8 mouse cellular contexts compared by ENCODE assay signal in genomic region chr9:75313138-75313831, GRCm38 (mm10). TPM values are rescaled to one million over a fixed set of nuclear protein-coding genes. Genes with fewer than 3 reads are reported as not detected.
DNase-seq lines count a peak whose midpoint lies in the region; ATAC-seq and TF ChIP-seq lines count a peak whose summit lies in the region.

No protein-coding gene starts in this region.

- peak overlapping the region; percentile 84 for H3K4me2 ChIP-seq in kidney, embryonic 15.5 days
- H3K4me2 ChIP-seq in forebrain, postnatal 0 days (ENCODE audit: low read depth), result peak overlapping the region; percentile 76
- H3K4me2 ChIP-seq in midbrain, embryonic 11.5 days, result peak overlapping the region; percentile 92

- H3K36me3 ChIP-seq in kidney, embryonic 15.5 days, result no peaks in the 10 kb centered on the region
- H3K36me3 ChIP-seq in forebrain, postnatal 0 days (ENCODE audit: insufficient read depth), result peaks cover 4% of the 10 kb centered on the region; the same call in 1 of the 2 replicates
- H3K36me3 ChIP-seq in midbrain, embryonic 11.5 days (ENCODE audit: control insufficient read depth, insufficient read depth, low read length), result no peaks in the 10 kb centered on the region

- TF ChIP-seq CTCF in forebrain, postnatal 0 days (IDR thresholded peaks at IDR 0.05; ENCODE audit: low read depth), result peak; percentile 21; the same call in 1 of the 2 replicates

- H3K9me3 ChIP-seq in kidney, embryonic 15.5 days (replicated peaks), result no peaks in the 10 kb centered on the region
- no peaks in the 10 kb centered on the region for H3K9me3 ChIP-seq in forebrain, postnatal 0 days (ENCODE audit: low read length)
- H3K9me3 ChIP-seq in midbrain, embryonic 11.5 days (ENCODE audit: control insufficient read depth, low read length), result no peaks in the 10 kb centered on the region

- H3K4me1 ChIP-seq in kidney, embryonic 15.5 days, result peaks cover 22% of the 10 kb centered on the region
- H3K4me1 ChIP-seq in forebrain, postnatal 0 days (ENCODE audit: insufficient read depth), result peaks cover 12% of the 10 kb centered on the region
- H3K4me1 ChIP-seq in midbrain, embryonic 11.5 days (ENCODE audit: control insufficient read depth, insufficient read depth, low read length), result peaks cover 12% of the 10 kb centered on the region

- 5% methylated on average over 7 of the region's 11 CpGs for WGBS in kidney, embryonic 15.5 days
- WGBS in forebrain, postnatal 0 days, result 28% methylated on average over 11 of the region's 11 CpGs
- 35% methylated on average over 11 of the region's 11 CpGs for WGBS in midbrain, embryonic 11.5 days

- peak overlapping the region; percentile 82; the same call in 1 of the 2 replicates for H3K27ac ChIP-seq in kidney, embryonic 15.5 days
- H3K27ac ChIP-seq in forebrain, postnatal 0 days (ENCODE audit: low read depth, low read length), result peak overlapping the region; percentile 88
- no peak overlapping the region for H3K27ac ChIP-seq in midbrain, embryonic 11.5 days (ENCODE audit: low read depth, low read length)

- peak; percentile 17; the same call in 1 of the 2 replicates for ATAC-seq in kidney, embryonic 15.5 days (replicated peaks; ENCODE audit: low FRiP score)
- peak; percentile 40 for ATAC-seq in forebrain, postnatal 0 days
- no peak; the same call in 1 of the 2 replicates for ATAC-seq in midbrain, embryonic 11.5 days (ENCODE audit: low FRiP score)
- ATAC-seq in granulocyte monocyte progenitor cell, adult 5-6 weeks (replicated peaks; ENCODE audit: poor library complexity, severe bottlenecking), result no peak
- ATAC-seq in megakaryocyte progenitor cell, adult 5-6 weeks (replicated peaks; ENCODE audit: poor library complexity), result no peak

- peak overlapping the region; percentile 79 for H3K4me3 ChIP-seq in kidney, embryonic 15.5 days (replicated peaks)
- H3K4me3 ChIP-seq in forebrain, postnatal 0 days (ENCODE audit: low read depth, low read length), result peak overlapping the region; percentile 79
- H3K4me3 ChIP-seq in midbrain, embryonic 11.5 days (ENCODE audit: low read depth, low read length), result peak overlapping the region; percentile 70

- DNase-seq in kidney, adult 11 months, result no peak
- DNase-seq in ZHBTc4 (ENCODE audit: low read depth, low spot score), result peak; percentile 39
- peak; percentile 56 for DNase-seq in forebrain, postnatal 0 days
- DNase-seq in midbrain, embryonic 11.5 days (ENCODE audit: low spot score, missing footprints), result peak; percentile 94
- DNase-seq in heart, postnatal 4 days, result no peak

- H3K27me3 ChIP-seq in kidney, embryonic 15.5 days, result no peaks in the 10 kb centered on the region
- H3K27me3 ChIP-seq in forebrain, postnatal 0 days (ENCODE audit: insufficient read depth, low read length), result no peaks in the 10 kb centered on the region
- no peaks in the 10 kb centered on the region for H3K27me3 ChIP-seq in midbrain, embryonic 11.5 days (ENCODE audit: control insufficient read depth, insufficient read depth, low read length)

- peak overlapping the region; percentile 67; the same call in 1 of the 2 replicates for H3K9ac ChIP-seq in kidney, embryonic 15.5 days
- H3K9ac ChIP-seq in forebrain, postnatal 0 days, result peak overlapping the region; percentile 80
- peak overlapping the region; percentile 81; the same call in 1 of the 2 replicates for H3K9ac ChIP-seq in midbrain, embryonic 11.5 days (ENCODE audit: low read length)

RNA-seq across cellular contexts. Expression of gene Gnb5, which starts 7.2 kb away (rescaled TPM):
- 24.9 and 27.3 TPM in 2 replicates for polyA plus RNA-seq in kidney, embryonic 15.5 days (2015; fragmentation: Nextera tagmentation; extraction: Ambion mirVana)
- 73.2 TPM in 2 replicates for total RNA-seq in forebrain, postnatal 0 days (2014; rRNA removed)
- polyA plus RNA-seq in forebrain, postnatal 0 days (2015; fragmentation: Nextera tagmentation; extraction: Ambion mirVana), result 80.0 and 91.4 TPM in 2 replicates
- polyA plus RNA-seq in midbrain, embryonic 11.5 days (2014; fragmentation: Nextera tagmentation; extraction: Ambion mirVana), result 33.1 and 34.4 TPM in 2 replicates
- 4.1 and 5.0 TPM in 2 replicates for total RNA-seq in granulocyte monocyte progenitor cell, adult 5-6 weeks (2014; fragmentation: Nextera tagmentation)
- 2.7 and 2.8 TPM in 2 replicates for total RNA-seq in granulocyte monocyte progenitor cell, adult 5-6 weeks (2017)
- total RNA-seq in megakaryocyte progenitor cell, adult 5-6 weeks (2015), result 0.51 and 0.67 TPM in 2 replicates
- 1.00 and 2.1 TPM in 2 replicates for total RNA-seq in megakaryocyte progenitor cell, adult 5-6 weeks (2017)
- total RNA-seq in heart, postnatal 4 days (2021), result 10 to 100 TPM; 41.6 to 43.1 TPM

RNA-seq across cellular contexts. Expression of gene Bcl2l10, which starts 34.3 kb away (rescaled TPM):
- polyA plus RNA-seq in kidney, embryonic 15.5 days (2015; fragmentation: Nextera tagmentation; extraction: Ambion mirVana), result not detected in 2 replicates
- total RNA-seq in forebrain, postnatal 0 days (2014; rRNA removed), result not detected in 2 replicates
- not detected in 2 replicates for polyA plus RNA-seq in forebrain, postnatal 0 days (2015; fragmentation: Nextera tagmentation; extraction: Ambion mirVana)
- not detected in 2 replicates for polyA plus RNA-seq in midbrain, embryonic 11.5 days (2014; fragmentation: Nextera tagmentation; extraction: Ambion mirVana)
- not detected in 2 replicates for total RNA-seq in granulocyte monocyte progenitor cell, adult 5-6 weeks (2014; fragmentation: Nextera tagmentation)
- not detected in 2 replicates for total RNA-seq in granulocyte monocyte progenitor cell, adult 5-6 weeks (2017)
- not detected in 2 replicates for total RNA-seq in megakaryocyte progenitor cell, adult 5-6 weeks (2015)
- not detected in 2 replicates for total RNA-seq in megakaryocyte progenitor cell, adult 5-6 weeks (2017)
- total RNA-seq in heart, postnatal 4 days (2021), result under 1 TPM in 1 of 2 experiments, not detected in 1; 0.21 TPM

Comparison
In these comparisons a context has a peak if more than half of its experiments do, and no peak if none do; other contexts are left out.
1. ATAC-seq: peak in kidney, embryonic 15.5 days (single experiment) and forebrain, postnatal 0 days (single experiment); none in midbrain, embryonic 11.5 days (single experiment), granulocyte monocyte progenitor cell, adult 5-6 weeks (single experiment) and megakaryocyte progenitor cell, adult 5-6 weeks (single experiment).
2. DNase-seq: peak in ZHBTc4 (single experiment), forebrain, postnatal 0 days (single experiment) and midbrain, embryonic 11.5 days (single experiment); none in kidney, adult 11 months (single experiment) and heart, postnatal 4 days (single experiment).
3. RNA of gene Gnb5, which starts 7.2 kb away (total RNA-seq): 73.2 TPM in forebrain, postnatal 0 days and 41.6 to 43.1 TPM in heart, postnatal 4 days; 2.7 to 5.0 TPM in granulocyte monocyte progenitor cell, adult 5-6 weeks and 0.51 to 2.1 TPM in megakaryocyte progenitor cell, adult 5-6 weeks; every median in the first group is over 4 times any median in the second.
4. Peak in every context shown above with its lines, with median percentiles within 50 percentile points of each other: H3K4me2 ChIP-seq, H3K4me3 ChIP-seq and H3K9ac ChIP-seq.